Mouse (Mus musculus): ENCODE measurements at regions not wholly inside any gene's neighbourhood (a gene's known extent, or its start where the extent isn't known, plus 50 kb on each side); places are given as distances from the start of the nearest gene placed in this dataset.

- no peak for DNase-seq
Measured at GRCm38 (mm10) chr4:47630006-47630405, 155.5 kb downstream of the Sec61b start.

GRCm38 (mm10) chr4:47630427-47630826 lies 156.0 kb downstream of the Sec61b start:
- DNase-seq: no peak

- DNase-seq: no peak
Measured at GRCm38 (mm10) chr4:47638876-47639494, 164.5 kb downstream of the Sec61b start.

- no peak for DNase-seq
Measured at GRCm38 (mm10) chr4:47645093-47645492, 170.6 kb downstream of the Sec61b start.

GRCm38 (mm10) chr4:47648701-47649100 lies 174.2 kb downstream of the Sec61b start:
- DNase-seq: no peak

GRCm38 (mm10) chr4:47649951-47650350 lies 175.5 kb downstream of the Sec61b start:
- no peak for DNase-seq

- no peak for DNase-seq
Measured at GRCm38 (mm10) chr4:47651521-47651920, 177.1 kb downstream of the Sec61b start.

- no peak for DNase-seq
Measured at GRCm38 (mm10) chr4:47653143-47653542, 178.7 kb downstream of the Sec61b start.

- no peak for DNase-seq
Measured at GRCm38 (mm10) chr4:47669519-47669918, 195.1 kb downstream of the Sec61b start.

GRCm38 (mm10) chr4:47670476-47670875 lies 196.0 kb downstream of the Sec61b start:
- DNase-seq: no peak

GRCm38 (mm10) chr4:47671362-47671761 lies 196.9 kb downstream of the Sec61b start:
- DNase-seq: no peak

- DNase-seq: no peak
Measured at GRCm38 (mm10) chr4:47681141-47681540, 206.7 kb downstream of the Sec61b start.

GRCm38 (mm10) chr4:47691207-47691606 lies 216.7 kb downstream of the Sec61b start:
- no peak for DNase-seq

- no peak for DNase-seq
Measured at GRCm38 (mm10) chr4:47692654-47693053, 218.2 kb downstream of the Sec61b start.

GRCm38 (mm10) chr4:47693221-47693620 lies 218.8 kb downstream of the Sec61b start:
- DNase-seq: no peak

- no peak for DNase-seq
Measured at GRCm38 (mm10) chr4:47697071-47697470, 222.6 kb downstream of the Sec61b start.

- no peak for DNase-seq
Measured at GRCm38 (mm10) chr4:47698514-47698913, 224.1 kb downstream of the Sec61b start.

- no peak for DNase-seq
Measured at GRCm38 (mm10) chr4:47698926-47699325, 224.5 kb downstream of the Sec61b start.

GRCm38 (mm10) chr4:47703501-47703900 lies 229.0 kb downstream of the Sec61b start:
- no peak for DNase-seq

- no peak for DNase-seq
Measured at GRCm38 (mm10) chr4:47704607-47705006, 230.1 kb downstream of the Sec61b start.

GRCm38 (mm10) chr4:47707966-47708365 lies 233.5 kb downstream of the Sec61b start:
- no peak for DNase-seq

- DNase-seq: no peak
Measured at GRCm38 (mm10) chr4:47713387-47713786, 238.9 kb downstream of the Sec61b start.

GRCm38 (mm10) chr4:47724331-47725004 lies 250.0 kb downstream of the Sec61b start:
- no peak for DNase-seq

GRCm38 (mm10) chr4:47725005-47725340 lies 250.5 kb downstream of the Sec61b start:
- no peak for DNase-seq
